Mouse (Mus musculus): ENCODE results near the gene Cfap74.

- no peak for TF ChIP-seq GATA1 (IDR thresholded peaks at IDR 0.05; ENCODE audit: low read length)
- TF ChIP-seq TAL1 (IDR thresholded peaks at IDR 0.05; ENCODE audit: low read length): no peak
Observed at GRCm38 (mm10) chr4:155432358-155432757, 23.4 kb downstream of the Cfap74 start.
